Mouse (Mus musculus): ENCODE data around the gene Ifi204.
"Not testable (repeated sequence)": the region's sequence is repeated elsewhere in the genome, so short reads cannot be mapped to it uniquely, and the experiment has no call there.

Gene Ifi204

GRCm38 (mm10) chr1:173766848-173767617, at the start of gene Ifi204:
TSS of gene Ifi204 (minus strand) at chr1:173766943.
- DNase-seq, result not testable (repeated sequence)

- peak in 1 of 2 experiments; percentile 14 for DNase-seq
Observed at GRCm38 (mm10) chr1:173809294-173809693, 42.6 kb upstream of the Ifi204 start.

GRCm38 (mm10) chr1:173802689-173803281, 36.0 kb upstream of the Ifi204 start:
- DNase-seq, result not testable (repeated sequence)

- not testable (repeated sequence) for DNase-seq
Observed at GRCm38 (mm10) chr1:173802207-173802606, 35.5 kb upstream of the Ifi204 start.

- DNase-seq, result not testable (repeated sequence)
Observed at GRCm38 (mm10) chr1:173801791-173802190, 35.0 kb upstream of the Ifi204 start.

GRCm38 (mm10) chr1:173773457-173773856, 6.7 kb upstream of the Ifi204 start:
- not testable (repeated sequence) for DNase-seq

- not testable (repeated sequence) for DNase-seq
Observed at GRCm38 (mm10) chr1:173760032-173760431, 6.7 kb downstream of the Ifi204 start.

- no peak for DNase-seq
Observed at GRCm38 (mm10) chr1:173742262-173742661, 24.5 kb downstream of the Ifi204 start.

GRCm38 (mm10) chr1:173741656-173742055, 25.1 kb downstream of the Ifi204 start, which contains the start of gene Ifi207:
TSS of gene Ifi207 (minus strand) at chr1:173741747.
- DNase-seq, result no peak

GRCm38 (mm10) chr1:173740537-173740936, 26.2 kb downstream of the Ifi204 start:
- no peak for DNase-seq

- DNase-seq, result no peak
Observed at GRCm38 (mm10) chr1:173736986-173737385, 29.8 kb downstream of the Ifi204 start.

- not testable (repeated sequence) for DNase-seq
Observed at GRCm38 (mm10) chr1:173735015-173735414, 31.7 kb downstream of the Ifi204 start.

- no peak for DNase-seq
Observed at GRCm38 (mm10) chr1:173733219-173733618, 33.5 kb downstream of the Ifi204 start.
